Mouse (Mus musculus) mouse embryonic stem cell (cell line): ENCODE data around the gene Hipk1.

Experiments
- in situ Hi-C, 2 experiments: fragments of 300-500 bp; cut with MboI; formaldehyde crosslinking; loops; 1 replicate in 1 of 2; 3 replicates in 1 of 2; pipeline ENCODE4 v1.14.3; 2019 to 2020; ENCODE audit warnings: low sequenced_read_pairs in 2 of 2, low pct_unique_long_range_greater_than_20kb in 1 of 2, mixed read lengths in 1 of 2; ENCODE audit not compliant: unreplicated experiment in 1 of 2

Hipk1 gene

GRCm38 (mm10) chr3:103771531-103772130, 19.7 kb downstream of the Hipk1 start:
- in situ Hi-C loops: no loop called here

DNA sequence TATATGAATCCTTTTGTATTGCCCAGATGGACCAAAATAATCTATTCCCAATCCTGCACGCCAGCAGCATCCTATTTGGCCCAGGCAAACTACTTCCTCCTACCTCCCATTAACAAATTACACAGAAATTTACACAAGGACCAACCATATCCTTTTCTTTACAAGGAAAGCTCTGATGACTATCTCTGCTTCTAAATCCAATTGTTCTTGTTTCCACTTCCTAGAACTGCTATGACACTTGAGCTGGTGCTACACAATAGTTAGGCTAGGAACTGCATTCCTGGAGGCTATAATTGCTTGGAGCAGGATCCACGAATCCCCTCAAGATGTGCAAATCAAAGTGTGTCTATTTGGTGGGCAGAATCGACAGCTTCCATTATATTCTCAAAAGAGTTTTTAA, 24.6 kb downstream of the Hipk1 start:
- in situ Hi-C loops: no loop called here

- in situ Hi-C loops: no loop called here
Observed at GRCm38 (mm10) chr3:103759261-103759970, 31.9 kb downstream of the Hipk1 start.

DNA sequence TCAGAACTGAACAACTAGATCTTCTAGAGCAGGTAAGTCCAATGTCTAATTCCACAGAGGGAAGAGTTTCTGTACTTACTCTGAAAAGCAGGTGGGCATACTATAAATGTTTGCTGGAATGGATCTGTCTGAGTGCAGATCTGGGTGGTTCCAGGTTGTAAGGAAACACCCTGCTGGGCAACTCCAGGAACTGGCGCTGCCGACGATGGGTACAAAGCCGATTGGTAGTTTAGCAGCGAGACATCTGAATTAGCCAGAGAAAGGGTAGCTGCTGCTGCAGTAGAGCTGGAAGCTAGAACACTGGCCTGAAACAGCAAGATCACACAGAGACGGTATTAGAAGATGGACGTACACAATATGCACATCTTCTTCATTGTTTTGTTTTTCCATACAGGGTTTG, 32.9 kb downstream of the Hipk1 start:
- in situ Hi-C loops: no loop called here

DNA sequence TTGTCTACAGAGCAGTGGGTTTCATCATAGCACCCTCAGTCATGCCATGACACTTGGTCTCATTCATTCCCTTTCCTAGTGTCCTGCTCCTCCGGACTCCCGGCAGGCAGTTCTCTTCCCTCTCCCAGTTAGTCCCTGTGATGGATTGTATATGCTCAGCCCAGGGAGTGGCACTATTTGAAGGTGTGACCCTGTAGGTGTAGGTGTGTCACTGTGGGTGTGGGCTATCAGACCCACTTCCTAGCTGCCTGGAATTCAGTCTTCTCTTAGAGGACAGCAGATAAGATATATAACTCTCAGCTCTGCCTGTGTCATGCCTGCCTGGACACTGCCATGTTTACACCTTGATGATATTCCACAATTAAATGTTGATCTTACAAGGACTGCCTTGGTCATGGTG, 34.4 kb downstream of the Hipk1 start:
- in situ Hi-C loops: no loop called here

GRCm38 (mm10) chr3:103755351-103755750, 36.0 kb downstream of the Hipk1 start:
- in situ Hi-C loops: no loop called here

DNA sequence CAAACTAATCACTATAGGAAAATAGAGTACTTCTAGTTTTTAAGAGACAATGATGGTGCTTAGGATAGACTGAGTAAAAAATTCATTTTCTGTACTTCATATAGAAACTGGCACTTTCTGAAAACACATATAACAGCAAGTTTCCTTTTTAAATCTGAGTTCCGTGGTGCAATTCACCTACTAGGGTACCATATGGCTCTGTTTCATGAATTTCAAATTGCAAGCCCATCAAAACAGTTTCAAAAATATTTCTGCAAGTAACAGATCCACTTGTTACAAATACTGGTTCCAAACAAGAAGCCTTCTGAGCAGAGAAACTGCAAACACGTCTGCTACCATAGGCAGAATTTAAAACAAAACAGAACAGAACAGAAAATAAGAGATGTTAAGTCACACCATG, 39.8 kb downstream of the Hipk1 start:
- in situ Hi-C loops: no loop called here

DNA sequence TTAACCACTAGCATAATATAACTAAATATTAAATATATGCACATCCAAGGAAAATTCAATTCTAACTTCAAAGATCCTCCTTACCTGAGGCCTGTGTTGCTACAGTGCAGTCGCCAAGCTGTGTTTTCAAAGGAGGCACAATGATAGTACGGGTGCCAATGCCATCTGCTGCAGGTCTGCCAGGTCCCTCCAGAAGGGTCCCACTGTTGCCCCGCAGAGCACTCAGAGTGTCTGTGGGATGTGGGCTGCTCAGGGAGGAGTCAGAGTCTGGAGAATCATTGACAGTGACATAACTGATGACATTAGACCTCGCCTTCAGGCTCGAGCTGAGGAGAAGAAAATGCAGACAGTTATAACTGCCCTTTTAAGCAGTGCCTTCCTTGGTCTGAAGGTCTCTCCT, 44.7 kb downstream of the Hipk1 start:
- in situ Hi-C loops: loop anchor here (10.0 to 25.0 kb wide), 2 partner anchors 202 to 209 kb away; no protein-coding TSS in a partner anchor

DNA sequence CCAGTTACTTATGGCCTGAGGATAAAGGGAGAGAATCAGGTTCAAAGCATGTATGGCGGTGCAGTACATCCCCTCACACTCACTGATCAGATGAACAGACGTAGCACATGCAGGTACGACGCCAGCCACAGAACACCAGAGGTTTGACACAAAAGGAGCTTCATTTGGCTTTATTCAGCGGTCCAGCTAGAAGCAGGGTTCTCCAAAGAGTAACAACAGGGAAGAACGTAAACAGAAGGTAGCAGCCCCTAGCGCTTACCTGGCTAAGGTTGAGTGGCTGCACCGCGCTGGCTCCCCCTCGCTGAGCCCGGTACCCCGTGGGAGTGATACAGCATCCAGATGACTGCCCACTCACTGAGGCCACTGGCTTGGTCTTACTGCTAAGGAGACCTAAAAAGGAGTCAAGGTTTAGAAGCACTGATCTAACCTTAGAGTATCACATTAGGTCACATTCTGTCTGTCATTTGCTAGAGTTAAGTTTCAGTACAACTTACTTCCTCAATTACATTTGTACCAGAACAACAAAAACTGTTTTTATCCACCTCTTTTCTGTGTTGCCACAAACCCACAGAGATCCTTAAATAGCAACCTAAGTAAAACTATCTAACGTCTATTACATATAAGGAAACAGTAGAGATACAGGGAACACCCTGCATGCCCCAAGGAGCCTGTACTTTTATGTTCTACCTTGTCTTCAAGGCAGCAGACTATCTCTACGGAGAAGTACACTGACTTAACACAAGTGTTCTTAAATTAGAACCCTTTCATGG, 46.2 kb downstream of the Hipk1 start:
- in situ Hi-C loops: loop anchor here (10.0 to 25.0 kb wide), 2 partner anchors 200 to 208 kb away; no protein-coding TSS in a partner anchor

GRCm38 (mm10) chr3:103743208-103743607, 48.2 kb downstream of the Hipk1 start:
- in situ Hi-C loops: loop anchor here (10.0 to 25.0 kb wide), 2 partner anchors 198 to 206 kb away; no protein-coding TSS in a partner anchor

DNA sequence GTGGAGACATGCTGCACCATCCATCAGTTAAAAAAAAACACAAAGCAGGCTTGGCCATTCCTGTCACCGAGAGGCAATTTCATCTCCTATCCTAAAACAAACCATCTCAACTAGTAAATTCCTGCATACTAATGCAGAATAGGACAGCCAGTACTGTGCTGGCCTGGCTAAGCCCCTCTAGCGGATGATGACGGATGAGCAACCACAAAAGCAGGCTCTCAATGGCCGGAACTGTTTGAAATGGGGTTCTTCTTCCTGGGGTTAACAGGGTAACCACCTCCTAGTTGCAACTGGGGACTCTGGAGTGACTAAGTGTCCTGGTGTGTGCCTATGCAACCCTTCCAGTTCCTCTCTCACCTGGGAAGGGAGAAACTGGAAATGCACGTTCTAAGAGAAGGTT, 51.0 kb downstream of the Hipk1 start:
- in situ Hi-C loops: loop anchor here (10.0 to 25.0 kb wide), 2 partner anchors 196 to 203 kb away; no protein-coding TSS in a partner anchor

DNA sequence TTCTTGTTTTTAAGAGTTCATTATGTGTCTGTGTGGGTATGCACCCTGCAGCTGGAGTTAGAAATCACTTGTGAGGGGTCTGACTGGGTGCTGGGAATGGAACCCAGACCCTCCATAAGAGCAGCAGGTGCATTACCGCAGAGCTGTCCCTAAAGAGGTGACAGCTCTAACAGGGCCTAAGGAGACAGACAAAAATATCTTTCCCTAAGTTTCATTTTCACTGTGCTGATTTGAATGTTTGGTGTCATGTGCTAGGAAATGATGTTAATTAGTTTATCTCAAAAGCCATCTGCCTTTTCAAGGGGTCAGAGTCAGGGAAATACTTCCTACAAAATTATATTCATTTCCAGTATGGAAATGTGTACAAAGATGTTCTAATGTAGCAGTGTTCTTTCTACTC, 52.0 kb downstream of the Hipk1 start, which contains the start of gene Gm10964:
Gm10964 (plus strand) TSS at position 38 of the 400 bp plus-strand sequence.
- in situ Hi-C loops: loop anchor here in 1 of 2 experiments (5.0 to 25.0 kb wide), 3 partner anchors 112 to 305 kb away; no protein-coding TSS in a partner anchor

- in situ Hi-C loops: loop anchor here in 1 of 2 experiments (5.0 to 25.0 kb wide), 3 partner anchors 111 to 303 kb away; no protein-coding TSS in a partner anchor
Observed at GRCm38 (mm10) chr3:103737778-103738571, 53.4 kb downstream of the Hipk1 start, which contains the start of gene Olfml3. Gene Olfml3 (minus strand): TSS chr3:103738001.

DNA sequence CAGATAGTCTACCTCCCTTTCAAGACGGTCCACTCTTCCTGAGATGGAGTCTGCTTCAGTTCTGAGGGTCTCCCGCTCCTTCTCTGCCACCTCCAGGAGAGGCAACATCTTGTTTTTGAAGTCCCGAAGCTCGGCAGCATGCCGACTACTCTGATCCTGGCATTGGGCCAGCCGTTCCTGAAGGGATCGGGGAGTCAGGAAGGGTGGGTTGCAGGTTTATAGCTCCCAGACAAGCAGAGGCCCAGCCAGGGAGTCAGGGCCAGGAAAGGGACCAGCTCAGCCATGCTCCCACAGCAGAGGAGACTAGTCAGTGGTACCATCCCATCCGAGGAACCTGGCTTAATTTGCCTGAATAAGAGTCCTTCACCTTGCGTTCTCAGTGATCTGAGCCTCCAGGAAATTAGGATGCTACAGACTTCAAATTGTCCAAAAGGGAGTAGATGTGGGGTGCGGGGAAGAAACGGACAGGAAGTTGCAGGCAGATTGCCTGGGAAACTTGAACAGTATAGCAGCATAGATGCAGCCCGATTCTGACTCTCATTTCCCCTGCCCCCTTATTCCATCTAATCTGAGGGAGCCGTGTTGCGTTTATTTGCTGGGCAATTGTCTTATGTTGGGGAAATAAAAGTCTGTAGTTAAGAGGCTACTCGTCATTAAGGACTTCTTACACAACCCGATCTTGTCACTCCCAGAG, 54.2 kb downstream of the Hipk1 start:
- in situ Hi-C loops: loop anchor here in 1 of 2 experiments (5.0 to 25.0 kb wide), 3 partner anchors 110 to 302 kb away; no protein-coding TSS in a partner anchor

DNA sequence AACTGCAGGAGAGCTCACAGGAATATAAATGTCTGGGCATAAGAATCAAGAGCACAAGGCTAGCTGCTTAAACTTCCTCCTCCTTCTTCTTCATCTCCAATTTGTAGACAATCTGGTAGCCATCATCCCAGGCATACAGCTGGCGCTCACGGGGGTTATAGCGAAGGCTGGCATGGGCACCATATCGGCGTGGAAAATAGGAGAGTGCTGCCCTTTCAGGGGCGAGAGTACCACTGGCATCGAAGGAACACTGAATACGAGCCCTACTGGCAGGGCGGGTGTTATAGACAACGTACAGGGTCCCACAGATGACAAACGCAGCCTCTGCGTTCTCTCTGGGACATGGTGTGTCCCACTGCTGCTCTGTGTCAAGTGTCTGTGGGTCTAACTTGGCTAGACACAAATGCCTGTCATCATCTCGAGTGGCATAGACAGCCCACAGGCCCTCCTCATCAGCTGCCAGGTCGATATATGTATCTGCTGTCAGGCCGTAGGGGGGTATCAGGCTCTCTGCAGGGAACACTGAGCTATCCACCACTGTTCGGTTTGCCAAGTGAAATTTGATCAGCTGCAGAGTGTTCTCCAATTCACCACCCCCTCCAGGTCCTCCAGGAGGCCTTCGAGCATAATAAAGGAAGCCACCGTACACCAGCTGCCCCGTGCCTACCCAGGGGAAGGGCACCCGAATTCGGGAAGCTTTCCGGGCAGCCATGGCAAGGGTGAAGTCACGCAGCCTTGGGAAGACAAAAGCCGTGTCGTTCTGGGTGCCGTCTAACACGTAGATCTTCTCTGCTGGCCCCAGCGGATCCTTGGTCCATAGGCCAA, 55.4 kb downstream of the Hipk1 start:
- in situ Hi-C loops: loop anchor here in 1 of 2 experiments (5.0 to 25.0 kb wide), 3 partner anchors 109 to 301 kb away; no protein-coding TSS in a partner anchor

GRCm38 (mm10) chr3:103734696-103735519, 56.5 kb downstream of the Hipk1 start:
- in situ Hi-C loops: loop anchor here in 1 of 2 experiments (5.0 to 25.0 kb wide), 3 partner anchors 108 to 300 kb away; no protein-coding TSS in a partner anchor
